Mouse (Mus musculus): ENCODE data around the gene Auts2.

Auts2 gene

DNA sequence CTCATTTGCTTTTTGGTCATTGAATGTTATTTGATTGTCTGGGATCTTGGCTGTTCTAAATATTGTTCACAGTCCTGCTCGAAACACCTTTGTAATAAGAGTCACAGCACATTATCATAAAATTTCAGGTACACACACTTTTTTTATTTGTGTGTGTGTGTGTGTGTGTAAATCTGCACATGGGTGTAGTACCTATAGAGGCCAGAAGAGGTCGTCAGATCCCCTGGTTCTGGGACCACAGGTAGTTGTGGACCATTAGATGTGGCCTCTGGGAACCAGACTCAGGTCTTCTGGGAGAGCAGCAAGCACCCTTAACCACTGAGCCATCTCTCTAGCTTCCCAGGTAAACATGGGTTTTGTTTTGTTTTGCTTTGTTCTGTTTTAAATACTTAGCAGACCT is 830.7 kb downstream of the Auts2 start:
- in situ Hi-C loops (cut with MboI; ENCODE audit: unreplicated experiment in 2 of 2): no loop called here

DNA sequence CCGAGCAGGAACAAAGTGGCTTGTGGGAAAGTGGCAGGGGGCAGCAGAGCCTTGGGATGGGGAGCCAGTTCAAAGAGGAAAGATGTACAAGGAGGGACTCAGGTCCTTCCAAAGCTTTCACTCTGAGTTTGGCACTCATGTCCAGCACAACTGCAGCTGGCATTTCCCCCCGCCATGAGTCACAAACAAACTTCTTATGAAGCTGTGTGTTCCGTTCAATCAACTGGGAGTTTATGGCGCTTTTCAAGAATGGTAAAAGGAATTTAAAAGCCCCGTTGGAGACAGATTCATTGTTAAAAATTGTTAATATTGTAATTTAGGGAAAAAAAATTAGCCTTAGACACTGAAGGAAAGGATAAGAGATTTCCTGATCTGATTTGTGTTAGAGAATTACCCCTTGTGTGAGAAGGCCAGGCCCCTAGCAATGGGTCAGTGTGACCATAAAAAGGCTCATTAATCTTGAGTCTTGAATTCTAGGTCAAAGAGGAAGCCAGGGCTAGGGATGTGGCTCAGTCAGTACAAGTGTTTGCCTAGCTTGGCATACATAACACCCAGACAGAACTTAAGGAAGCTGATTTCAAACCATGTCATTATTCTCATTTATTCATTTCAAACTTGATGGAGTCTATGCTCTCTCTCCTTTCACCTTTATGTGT is 831.5 kb downstream of the Auts2 start:
- in situ Hi-C loops (cut with MboI; ENCODE audit: unreplicated experiment in 2 of 2): no loop called here

DNA sequence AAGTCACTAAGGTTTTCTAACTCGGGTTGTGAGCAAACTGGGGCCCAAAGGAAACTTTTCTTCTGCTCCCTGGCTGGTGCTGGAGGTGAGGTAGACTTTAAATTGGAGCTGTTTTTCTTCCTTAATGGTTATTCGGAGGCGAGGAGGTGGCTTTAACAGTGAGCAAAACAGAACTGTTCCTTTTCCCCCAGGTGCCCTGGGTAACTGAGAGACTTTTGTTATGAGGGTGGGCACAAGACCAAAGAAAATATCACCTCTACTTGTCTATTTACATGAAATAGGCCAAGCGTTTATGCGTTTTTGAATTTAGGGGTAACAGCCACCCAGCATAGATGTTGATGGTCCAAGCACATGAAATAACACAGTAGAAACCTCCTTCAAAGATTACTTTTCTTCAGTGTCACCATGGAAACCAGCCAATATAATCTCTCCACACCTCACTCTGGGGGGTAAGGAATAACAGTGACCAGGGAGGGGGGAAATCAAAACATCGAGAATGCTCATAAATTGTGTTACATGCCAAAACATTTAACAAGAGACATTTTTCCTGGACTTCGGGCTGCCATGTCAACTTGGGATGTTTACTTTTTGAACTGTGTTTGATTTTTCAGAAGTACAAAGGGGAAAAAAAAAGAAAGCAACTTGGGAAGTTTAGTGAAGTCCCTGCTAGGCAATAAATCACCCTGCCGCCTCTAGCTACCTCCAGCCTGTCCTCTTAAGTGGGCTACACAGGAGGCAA is 832.2 kb downstream of the Auts2 start:
- in situ Hi-C loops (cut with MboI; ENCODE audit: unreplicated experiment in 2 of 2): no loop called here

DNA sequence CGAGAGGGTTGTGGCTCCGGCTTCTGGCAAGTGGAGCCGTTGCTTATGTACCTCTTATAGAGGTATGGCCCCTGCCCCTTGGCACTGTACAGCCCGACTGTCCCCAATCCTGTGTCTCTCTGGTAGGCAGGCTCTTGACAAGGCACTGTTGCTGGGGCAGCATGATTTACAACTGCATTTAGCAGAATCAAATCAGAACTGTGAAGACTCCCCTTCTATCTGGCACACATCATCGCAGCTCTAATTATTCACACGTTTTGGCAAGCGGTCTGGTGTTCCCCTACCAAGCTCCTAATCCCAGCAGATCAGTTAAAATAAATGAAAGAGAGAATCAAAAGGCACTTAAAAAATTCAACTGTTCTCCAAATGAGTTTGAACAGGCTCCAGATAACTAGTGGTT is 835.7 kb downstream of the Auts2 start:
- in situ Hi-C loops (cut with MboI; ENCODE audit: unreplicated experiment in 2 of 2): no loop called here

DNA sequence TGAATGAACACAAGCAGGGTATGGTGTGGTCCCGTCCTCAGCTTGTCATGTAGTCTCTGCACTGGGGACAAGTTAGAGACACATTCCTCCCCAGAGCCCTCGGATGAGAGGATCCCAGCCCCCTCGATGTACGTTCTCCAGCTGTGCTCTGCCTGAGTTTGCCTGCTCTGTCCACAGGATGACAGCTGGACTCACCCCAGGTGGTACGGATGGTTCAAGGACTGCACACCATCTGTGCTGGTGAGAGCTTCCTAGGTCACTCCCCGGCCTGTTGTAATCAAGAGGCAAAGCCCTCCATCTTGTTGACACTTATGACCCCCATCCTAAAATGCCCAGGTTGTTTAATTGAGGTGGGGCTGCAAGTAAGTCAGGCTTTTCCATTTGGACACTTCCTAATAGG is 839.4 kb downstream of the Auts2 start:
- in situ Hi-C loops (cut with MboI; ENCODE audit: unreplicated experiment in 2 of 2): no loop called here

DNA sequence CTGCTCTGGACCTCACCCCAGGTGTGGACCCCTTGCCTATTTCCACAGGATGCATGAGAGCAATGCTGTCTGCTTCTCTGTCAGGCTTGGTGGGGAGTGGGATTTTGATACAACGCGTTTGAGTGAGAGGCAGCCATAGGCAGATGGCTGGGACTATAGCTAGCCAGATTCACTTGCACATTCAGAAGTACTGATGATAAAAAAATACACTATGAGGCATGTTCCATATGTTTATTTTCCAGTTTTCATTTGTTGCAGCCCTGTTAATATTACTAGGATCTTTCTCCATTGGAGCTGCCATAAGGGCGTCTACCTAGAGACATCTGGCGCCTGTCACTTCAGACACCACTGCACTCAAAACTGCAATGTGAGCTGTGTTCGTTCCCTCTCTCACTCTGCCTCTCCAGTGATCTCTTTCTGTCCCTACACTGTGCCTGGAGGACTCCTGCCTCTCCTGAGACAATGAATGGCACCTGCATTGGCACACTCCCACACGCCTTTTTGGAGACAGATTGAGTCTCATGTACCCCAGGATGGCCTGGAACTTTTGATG is 840.2 kb downstream of the Auts2 start:
- in situ Hi-C loops (cut with MboI; ENCODE audit: unreplicated experiment in 2 of 2): no loop called here

DNA sequence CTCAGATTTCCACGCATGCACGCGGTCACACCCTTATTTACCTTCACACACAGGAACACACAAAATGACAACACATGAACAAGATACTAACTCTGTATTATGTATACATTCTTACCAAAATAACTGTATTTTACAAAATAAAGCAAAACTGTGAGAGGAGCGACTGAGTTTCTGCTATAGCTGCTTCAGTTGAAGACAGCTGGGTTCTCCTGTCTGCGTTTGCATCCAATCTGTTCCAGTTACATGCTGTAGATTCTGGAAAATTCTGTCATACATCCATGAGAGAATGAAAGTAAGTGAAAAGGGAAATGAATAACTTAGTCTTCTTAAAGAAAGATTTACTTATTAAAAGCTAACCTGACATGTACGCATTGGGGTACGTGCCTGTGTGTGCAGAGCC is 844.2 kb downstream of the Auts2 start:
- in situ Hi-C loops (cut with MboI; ENCODE audit: unreplicated experiment in 2 of 2): no loop called here

DNA sequence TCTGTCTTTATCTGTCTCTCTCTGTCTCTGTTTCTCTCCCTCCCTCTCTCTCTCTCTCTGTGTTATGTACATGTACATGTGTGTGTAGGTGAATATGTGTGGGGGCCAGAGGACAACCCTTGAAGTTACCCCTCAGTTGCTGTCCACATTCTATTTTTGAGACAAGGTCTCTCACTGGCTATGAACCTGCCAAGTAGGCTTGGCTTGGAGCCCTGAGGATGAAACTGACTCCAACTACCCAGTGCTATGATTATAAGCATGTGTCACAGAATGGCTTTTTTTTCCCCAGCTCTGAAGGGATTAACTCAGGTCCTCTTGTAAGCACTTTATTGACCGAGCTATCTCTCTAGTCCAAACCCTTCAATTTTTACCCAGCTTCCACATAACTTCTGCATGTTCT is 852.4 kb downstream of the Auts2 start:
- in situ Hi-C loops (cut with MboI; ENCODE audit: unreplicated experiment in 2 of 2): no loop called here

DNA sequence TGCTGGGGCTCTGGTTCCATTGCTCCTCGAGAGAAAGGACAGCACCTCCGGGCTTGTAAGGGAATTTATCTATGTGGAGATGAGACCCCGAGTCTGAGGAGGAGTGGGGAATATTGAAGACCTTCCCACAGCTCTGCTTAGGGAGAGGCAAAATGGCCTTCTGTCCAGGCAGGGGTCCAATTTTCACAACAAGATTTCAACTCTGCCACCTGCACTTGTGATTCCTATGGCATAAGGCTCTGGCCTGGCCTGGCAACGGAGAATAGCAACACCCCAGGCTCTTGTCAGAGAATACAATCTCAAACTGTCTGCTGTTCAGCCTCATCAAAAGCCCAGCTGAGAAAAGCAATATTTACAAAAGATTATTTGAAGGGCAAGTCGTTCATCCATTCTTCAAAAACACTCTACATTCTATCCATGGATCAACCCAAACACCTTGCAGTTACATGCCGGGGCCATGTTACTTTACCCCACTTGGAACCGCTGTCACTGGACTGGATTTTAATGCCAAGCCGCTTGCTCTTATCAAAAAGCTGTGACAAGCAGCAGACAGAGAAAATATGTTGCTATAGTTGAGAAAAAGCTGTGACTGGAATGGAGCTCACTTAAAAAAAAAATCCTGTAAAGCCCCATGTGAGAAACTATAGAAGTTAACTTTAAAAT is 856.1 kb downstream of the Auts2 start:
- in situ Hi-C loops (cut with MboI; ENCODE audit: unreplicated experiment in 2 of 2): no loop called here

DNA sequence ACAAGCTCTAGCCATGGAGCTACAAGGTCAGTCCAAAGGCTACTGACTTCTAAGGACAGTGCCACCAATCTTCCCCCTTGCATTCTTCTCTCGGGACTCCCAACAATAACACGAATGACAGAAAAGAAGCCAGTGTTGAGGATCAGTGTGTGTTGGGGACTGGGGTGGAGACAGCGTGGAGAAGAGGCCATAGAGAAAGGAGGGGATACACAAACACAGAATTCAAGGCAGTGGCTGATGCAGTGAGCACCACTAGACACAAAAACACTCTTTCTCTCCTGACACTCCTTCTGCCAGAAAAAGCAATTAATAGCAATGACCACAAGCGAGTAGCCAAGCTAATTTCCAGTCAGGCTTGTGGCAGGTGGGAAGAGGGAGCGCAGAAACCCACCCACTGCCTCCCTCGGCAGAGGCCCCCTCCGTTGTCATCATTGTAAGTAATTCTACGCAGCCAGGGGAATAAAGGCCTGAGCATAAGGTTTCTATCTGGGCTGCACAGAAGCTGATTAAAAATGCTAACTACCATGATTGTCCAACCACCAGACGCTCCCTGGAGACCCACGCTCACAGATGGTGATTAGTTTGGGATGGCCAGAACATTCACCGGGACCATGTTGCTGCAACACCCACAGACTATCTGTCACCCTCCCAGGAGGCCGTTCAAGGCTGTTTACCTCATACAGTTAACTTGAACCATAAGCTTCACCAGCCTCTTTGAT is 862.9 kb downstream of the Auts2 start:
- in situ Hi-C loops (cut with MboI; ENCODE audit: unreplicated experiment in 2 of 2): no loop called here

DNA sequence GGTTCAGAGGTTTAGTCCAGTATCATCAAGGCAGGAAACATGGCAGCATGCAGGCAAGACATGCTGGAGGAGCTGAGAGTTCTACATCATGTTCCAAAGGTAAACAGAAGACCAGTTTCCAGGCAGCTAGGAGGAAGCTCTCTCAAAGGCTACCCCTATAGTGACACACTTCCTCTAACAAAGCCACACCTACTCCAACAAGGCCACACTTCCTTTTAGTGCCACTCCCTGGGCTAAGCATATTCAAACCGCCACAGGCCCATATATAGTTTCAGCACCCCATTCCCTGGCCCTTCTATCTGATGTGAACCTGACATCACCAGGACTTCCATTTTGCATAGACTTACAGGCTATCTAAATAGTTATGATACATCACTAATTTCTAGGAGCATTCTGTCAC is 863.6 kb downstream of the Auts2 start:
- in situ Hi-C loops (cut with MboI; ENCODE audit: unreplicated experiment in 2 of 2): no loop called here

DNA sequence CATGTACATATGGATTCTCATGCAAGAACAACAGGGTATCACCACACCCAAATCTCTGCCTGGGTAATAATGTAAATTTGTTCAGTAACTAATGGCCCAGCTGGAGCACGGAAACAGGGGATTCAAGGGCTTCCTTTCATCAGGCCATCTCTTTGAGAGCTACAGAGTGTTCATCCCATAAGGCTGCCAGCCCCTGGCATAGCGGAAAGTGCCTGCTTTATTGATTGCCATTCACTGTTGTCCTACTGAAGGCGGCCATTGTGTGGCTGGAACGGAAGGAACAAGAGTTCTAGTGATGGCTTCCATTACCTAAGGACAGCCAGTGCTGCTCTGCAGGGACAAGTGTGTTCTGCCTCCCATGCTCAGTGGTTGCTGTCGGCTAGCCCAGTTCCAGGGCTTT is 865.6 kb downstream of the Auts2 start:
- in situ Hi-C loops (cut with MboI; ENCODE audit: unreplicated experiment in 2 of 2): no loop called here

DNA sequence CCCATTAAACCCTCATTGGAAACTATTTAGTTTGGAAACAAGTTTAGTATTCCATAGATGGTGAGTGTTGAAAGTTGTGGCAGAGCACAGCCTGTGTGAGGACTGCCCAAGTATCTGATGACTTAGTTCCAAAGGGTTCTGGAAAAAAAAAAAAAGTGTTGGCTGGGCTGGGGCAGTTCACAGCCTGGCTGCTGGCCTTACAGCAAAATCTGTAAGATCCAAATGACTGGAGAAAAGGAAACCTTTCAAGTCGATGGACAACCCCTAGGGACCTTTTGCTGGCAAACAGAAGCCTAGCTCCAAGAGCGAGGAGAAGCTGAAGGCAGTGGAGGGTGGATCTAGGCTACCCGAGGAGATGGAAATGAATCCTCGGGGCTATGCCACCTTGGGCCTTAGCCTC is 869.4 kb downstream of the Auts2 start:
- in situ Hi-C loops (cut with MboI; ENCODE audit: unreplicated experiment in 2 of 2): no loop called here

DNA sequence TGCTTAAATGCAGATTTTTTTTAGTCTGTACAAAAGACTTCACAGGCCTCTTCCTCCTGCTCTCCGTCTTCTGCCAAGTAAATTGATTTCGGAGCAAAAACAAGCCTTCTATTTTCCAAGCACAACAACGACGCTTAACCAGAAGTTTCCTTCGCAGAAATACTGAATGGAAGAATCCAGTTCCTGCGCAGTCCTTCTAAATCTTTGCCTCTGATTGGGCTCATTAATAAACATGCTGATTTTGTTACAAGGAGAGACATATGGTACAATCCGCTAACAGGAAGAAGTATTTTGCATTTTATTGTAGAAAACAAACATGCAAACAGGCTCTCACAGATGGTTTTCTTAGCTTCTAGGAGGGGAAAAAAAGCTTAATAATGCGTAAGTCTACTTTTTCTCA is 878.1 kb downstream of the Auts2 start:
- in situ Hi-C loops (cut with MboI; ENCODE audit: unreplicated experiment in 2 of 2): no loop called here

DNA sequence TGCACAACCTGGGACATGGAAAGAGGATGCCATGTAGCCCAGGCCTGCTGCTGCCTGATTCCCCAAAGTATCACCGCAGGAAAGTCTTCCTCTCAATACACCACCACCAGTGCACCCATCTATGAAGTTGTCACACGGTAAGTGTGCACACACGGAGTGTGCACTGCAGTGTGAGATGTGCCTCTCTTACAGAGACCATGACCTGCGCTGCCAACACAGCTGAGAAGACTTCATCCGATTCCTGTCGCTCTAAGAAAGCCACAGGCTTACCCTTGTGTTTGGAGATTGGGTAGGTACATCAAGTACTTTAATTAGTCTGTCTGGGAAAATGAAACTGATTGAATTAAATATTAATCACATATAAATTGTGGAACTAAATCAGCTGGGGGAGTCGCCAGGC is 878.5 kb downstream of the Auts2 start:
- in situ Hi-C loops (cut with MboI; ENCODE audit: unreplicated experiment in 2 of 2): no loop called here

DNA sequence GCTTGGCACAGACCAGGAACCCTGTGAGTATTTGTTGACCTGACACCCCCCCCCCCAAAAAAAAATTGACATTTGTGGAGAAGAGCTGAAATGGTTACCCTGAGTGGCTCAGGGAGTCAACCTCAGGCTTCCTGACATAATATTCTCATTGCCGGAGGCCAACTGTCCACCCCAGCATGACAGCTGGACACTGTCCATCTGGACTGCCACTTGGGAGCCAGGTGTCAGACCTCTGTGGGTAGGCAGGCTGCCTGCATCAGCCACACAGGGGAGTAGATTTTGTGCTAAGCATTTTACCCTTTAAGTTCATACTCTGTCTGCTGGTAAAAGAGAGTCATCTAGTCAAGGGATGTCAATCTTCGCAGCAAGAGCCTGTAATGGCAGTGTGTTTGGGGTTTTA is 880.5 kb downstream of the Auts2 start:
- in situ Hi-C loops (cut with MboI; ENCODE audit: unreplicated experiment in 2 of 2): no loop called here

DNA sequence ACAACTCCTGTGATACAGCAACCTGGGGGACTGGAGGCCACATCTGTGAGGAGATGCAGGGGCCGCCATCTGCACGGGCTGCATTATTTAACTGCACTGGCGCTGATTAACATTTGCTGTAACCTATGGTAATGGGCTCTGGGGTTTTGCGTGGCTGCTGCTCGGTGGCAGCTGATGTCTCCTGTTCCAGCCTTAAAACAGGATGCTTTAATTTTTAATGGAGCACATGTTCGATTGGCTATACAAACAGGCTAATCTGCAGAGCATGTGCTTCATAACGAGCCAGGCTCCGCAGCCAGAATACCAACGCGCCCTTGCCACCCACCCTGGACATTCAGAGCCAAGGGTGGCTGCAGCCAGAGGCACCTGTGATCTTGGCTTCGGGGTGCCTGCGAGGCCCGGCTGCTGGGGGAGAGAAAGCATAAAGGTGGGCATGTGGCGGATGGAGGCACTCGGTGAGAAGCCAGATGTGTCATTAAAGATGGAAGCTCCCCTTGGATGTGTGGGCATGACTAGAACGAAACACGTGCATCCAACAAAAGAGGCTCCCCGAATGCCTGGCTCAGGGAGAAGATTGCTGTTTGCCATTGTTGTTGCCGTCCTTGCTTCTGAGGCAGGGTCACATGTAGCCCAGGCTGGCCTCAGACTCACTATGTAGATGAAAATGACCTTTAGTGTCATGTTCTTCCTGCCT is 884.2 kb downstream of the Auts2 start:
- in situ Hi-C loops (cut with MboI; ENCODE audit: unreplicated experiment in 2 of 2): no loop called here

DNA sequence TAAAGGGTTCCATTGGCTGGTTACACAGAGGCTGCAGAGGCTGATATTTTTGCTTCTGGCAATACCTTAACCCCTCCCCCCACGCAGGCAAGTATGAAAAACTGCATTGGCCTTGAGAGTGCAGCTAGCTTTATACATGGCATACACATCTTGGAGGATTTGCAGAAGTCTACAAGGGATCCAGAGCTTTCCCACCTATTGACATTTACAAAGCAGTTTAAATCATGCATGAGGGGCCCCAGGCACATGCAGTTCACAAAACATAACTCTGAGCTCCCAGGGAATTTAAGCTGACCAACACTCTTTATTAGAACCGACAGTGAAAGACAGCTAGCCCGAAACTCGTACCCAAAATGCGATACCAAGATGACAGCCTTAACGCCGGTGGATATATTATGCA is 888.9 kb downstream of the Auts2 start:
- in situ Hi-C loops (cut with MboI; ENCODE audit: unreplicated experiment in 2 of 2): no loop called here

DNA sequence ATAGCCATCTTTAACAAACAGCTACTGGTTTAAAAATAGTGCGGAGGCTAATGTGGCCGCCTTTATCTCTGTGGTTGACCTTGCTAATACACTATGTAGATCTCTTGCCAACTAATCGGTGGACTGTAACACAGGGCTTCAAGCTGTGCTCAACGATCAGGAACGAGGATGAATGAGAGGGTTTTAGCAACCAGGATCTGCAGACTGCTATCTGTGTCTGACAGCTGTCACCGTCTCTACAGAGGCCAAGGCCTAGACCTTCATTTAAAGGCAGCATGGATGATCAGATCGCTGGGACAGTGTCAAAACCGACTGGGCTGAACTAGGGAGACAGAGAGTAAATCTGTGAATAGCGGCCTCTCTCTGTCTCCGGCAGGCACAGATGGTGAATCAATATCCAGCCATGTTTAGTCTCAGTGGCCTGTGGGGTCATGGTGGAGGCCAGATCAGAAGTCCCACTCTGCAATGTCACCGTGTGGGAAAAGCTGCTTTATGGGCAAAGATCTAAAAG is 892.7 kb downstream of the Auts2 start:
- in situ Hi-C loops (cut with MboI; ENCODE audit: unreplicated experiment in 2 of 2): no loop called here

DNA sequence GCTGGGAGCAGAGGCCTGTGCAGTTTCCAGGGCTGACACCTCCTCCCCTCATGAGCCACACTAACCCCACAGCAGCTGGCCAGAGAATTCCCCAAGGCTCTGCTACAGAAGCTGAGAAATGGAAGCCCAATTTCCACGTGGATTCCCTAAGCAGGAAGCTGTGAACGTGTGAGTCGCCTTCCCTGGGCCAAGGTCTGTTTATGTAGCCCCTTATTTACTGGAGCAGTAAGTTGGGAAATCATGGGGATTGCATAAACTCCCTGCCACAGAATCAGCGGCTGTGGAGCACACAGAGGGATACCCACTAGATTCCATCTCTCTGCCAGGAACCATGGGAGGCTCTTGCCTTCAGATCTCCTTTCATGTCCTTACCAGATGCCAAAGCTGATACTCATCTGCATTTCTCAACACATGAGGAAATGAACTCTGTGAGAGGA is 895.4 kb downstream of the Auts2 start:
- in situ Hi-C loops (cut with MboI; ENCODE audit: unreplicated experiment in 2 of 2): no loop called here

Measured in v-Abl transformed pro-B cells (cell line).